Mouse (Mus musculus) fat pad, adult 2 months (tissue): Measurements from ENCODE around the gene Sval1.

ENCODE experiments used
- DNase-seq: peaks from one replicate; pipeline ENCODE4 v3.0.0-alpha.2; 2011; ENCODE audit warnings: low read depth, low spot score; ENCODE audit errors: extremely low read depth

Gene Sval1

GRCm38 (mm10) chr6:41951330-41951729 is at the start of gene Sval1:
Gene Sval1, plus strand, starts transcription at chr6:41951630.
- no peak for DNase-seq

- DNase-seq: peak; percentile 89
These were observed 39.8 kb upstream of the Sval1 start for GRCm38 (mm10) chr6:41911625-41912024.

GRCm38 (mm10) chr6:41914883-41915282 is 36.5 kb upstream of the Sval1 start:
- DNase-seq: no peak

- no peak for DNase-seq
These were observed 16.4 kb downstream of the Sval1 start, which contains the start of gene Sval3 for GRCm38 (mm10) chr6:41967840-41968239. Gene Sval3, plus strand, starts transcription at chr6:41968140.
